15 mouse cellular contexts compared by ENCODE assay signal in genomic region chr7:73426235-73426634, GRCm38 (mm10). TPM values are rescaled to one million over a fixed set of nuclear protein-coding genes. Genes with fewer than 3 reads are reported as not detected.
DNase-seq lines count a peak whose midpoint lies in the region; ATAC-seq and TF ChIP-seq lines count a peak whose summit lies in the region.
"Had no signal": no experiment of that assay in that cellular context is flagged by ENCODE, and none has a peak within 500 bp of the region (broad histone marks: within the 10 kb centered on the region; RNA-seq: fewer than 3 reads in every experiment).

No protein-coding gene starts in this region.

- no peak for ATAC-seq in megakaryocyte progenitor cell, adult 5-6 weeks (replicated peaks; ENCODE audit: poor library complexity)

- no peak overlapping the region for H3K4me3 ChIP-seq in gastrocnemius, adult 2 months
- H3K4me3 ChIP-seq: midbrain, embryonic 12.5 days had no signal

- peak overlapping the region; percentile 46 for H3K27ac ChIP-seq in gastrocnemius, adult 2 months
- H3K27ac ChIP-seq: stomach, postnatal 0 days had no signal

- intact Hi-C loops in gastrocnemius, adult 2 months (cut with DNase I) = no loop called here
- intact Hi-C loops in gastrocnemius, postnatal 14 days (cut with DNase I; ENCODE audit: low total_unique reads) = no loop called here
- intact Hi-C loops in left cerebral cortex, postnatal 14 days (cut with DNase I) = no loop called here

- TF ChIP-seq CTCF in gastrocnemius, adult 2 months (IDR thresholded peaks at IDR 0.05) = no peak

- DNase-seq in gastrocnemius, adult 2 months = no peak
- DNase-seq in gastrocnemius, postnatal 14 days = no peak
- peak; percentile 95 for DNase-seq in 3T3-L1 (ENCODE audit: low read depth, low spot score)
- DNase-seq in adipocyte (ENCODE audit: low spot score) = peak; percentile 77
- DNase-seq in lung, postnatal 14 days = peak; percentile 30
- DNase-seq in left cerebral cortex, postnatal 14 days (ENCODE audit: low spot score in 2 of 2) = no peak
- DNase-seq: cerebellum, postnatal 14 days; gastrocnemius, postnatal 36 days; kidney, postnatal 10 days; liver; thymus, postnatal 14 days had no signal

RNA-seq across cellular contexts. Expression of gene Rgma, which starts 50.9 kb away (rescaled TPM):
- 10 to 100 TPM; 46.1 to 52.4 TPM for total RNA-seq in gastrocnemius, adult 2 months (2021)
- 10 to 100 TPM; 53.4 to 73.5 TPM for total RNA-seq in gastrocnemius, postnatal 14 days (2021)
- 100 to 1,000 TPM in 1 of 2 experiments, 10 to 100 TPM in 1; 84.6 to 103 TPM for total RNA-seq in left cerebral cortex, postnatal 14 days (2021)
- total RNA-seq in megakaryocyte progenitor cell, adult 5-6 weeks (2015) = not detected in 2 replicates
- total RNA-seq in megakaryocyte progenitor cell, adult 5-6 weeks (2017) = not detected in 2 replicates
- total RNA-seq: hematopoietic stem cell, adult 5-6 weeks had no signal

Comparison
In these comparisons a context has a peak if more than half of its experiments do, and no peak if none do; other contexts are left out.
1. DNase-seq: peak in 3T3-L1 (single experiment), adipocyte (single experiment) and lung, postnatal 14 days (single experiment); none in gastrocnemius, adult 2 months (single experiment), gastrocnemius, postnatal 14 days (single experiment) and left cerebral cortex, postnatal 14 days (0 of 2).
2. RNA of gene Rgma, which starts 50.9 kb away (total RNA-seq): 84.6 to 103 TPM in left cerebral cortex, postnatal 14 days, 53.4 to 73.5 TPM in gastrocnemius, postnatal 14 days and 46.1 to 52.4 TPM in gastrocnemius, adult 2 months; not detected in megakaryocyte progenitor cell, adult 5-6 weeks; every median in the first group is over 10 times any median in the second.